Mouse (Mus musculus) CH12F3 (cell line): ENCODE results near the gene Gm17455.

Experiments
- in situ Hi-C: fragments of 300-500 bp; cut with MboI; formaldehyde crosslinking; loops from 2 replicates; pipeline ENCODE4 v1.14.3; 2020; ENCODE audit warnings: low sequenced_read_pairs

Gm17455 gene

GRCm38 (mm10) chr10:60413756-60414155 lies 14.2 kb downstream of the Gm17455 start:
- in situ Hi-C loops = loop anchor here (5.0 kb wide), 1 partner anchor 339 kb away; the partner anchor contains the start of gene Slc29a3

DNA sequence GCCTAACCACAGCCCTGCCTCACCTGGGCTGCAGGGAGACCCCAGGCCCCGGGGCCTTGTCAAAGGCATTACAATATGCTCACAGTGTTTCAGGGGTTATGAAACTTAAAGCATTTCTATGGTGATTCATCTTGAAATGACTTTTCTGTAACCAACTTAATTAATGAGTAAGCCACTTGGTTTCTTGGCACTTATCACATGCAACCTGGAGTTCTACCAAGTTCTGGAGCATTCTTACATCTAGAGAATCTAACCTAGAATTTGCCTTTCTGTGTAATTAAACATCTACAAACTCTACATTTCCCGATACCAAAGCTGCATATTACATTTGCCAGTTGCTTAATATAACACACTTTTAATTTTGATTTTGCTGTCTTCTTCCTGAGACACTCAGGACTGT lies 17.5 kb downstream of the Gm17455 start:
- in situ Hi-C loops = no loop called here

- in situ Hi-C loops = no loop called here
Observed at GRCm38 (mm10) chr10:60418137-60418536, 18.6 kb downstream of the Gm17455 start.

DNA sequence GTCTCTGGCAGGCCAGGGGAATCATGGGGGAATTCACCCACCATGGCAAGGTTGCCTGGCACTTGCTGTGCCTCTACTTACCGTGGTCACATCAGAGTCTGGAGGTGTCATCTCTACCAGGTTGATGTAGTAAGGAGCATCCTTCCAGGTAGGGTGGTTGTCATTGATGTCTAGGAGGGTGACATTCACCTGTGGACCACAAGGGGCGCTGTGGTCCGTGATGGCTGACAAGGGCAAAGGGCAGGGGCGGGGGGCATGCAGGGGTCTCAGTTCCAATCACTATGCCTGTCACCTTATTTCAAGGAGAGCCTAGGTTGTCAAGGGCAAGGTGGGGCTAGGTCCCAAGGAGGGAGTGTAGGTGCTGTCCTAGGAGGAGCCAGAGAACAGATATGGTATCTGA lies 20.1 kb downstream of the Gm17455 start:
- in situ Hi-C loops = no loop called here

- in situ Hi-C loops = no loop called here
Observed at GRCm38 (mm10) chr10:60422756-60423155, 23.2 kb downstream of the Gm17455 start.

GRCm38 (mm10) chr10:60430001-60430400 lies 30.5 kb downstream of the Gm17455 start:
- in situ Hi-C loops = no loop called here

GRCm38 (mm10) chr10:60430591-60430990 lies 31.1 kb downstream of the Gm17455 start:
- in situ Hi-C loops = no loop called here

- in situ Hi-C loops = no loop called here
Observed at GRCm38 (mm10) chr10:60432679-60433078, 33.2 kb downstream of the Gm17455 start.

DNA sequence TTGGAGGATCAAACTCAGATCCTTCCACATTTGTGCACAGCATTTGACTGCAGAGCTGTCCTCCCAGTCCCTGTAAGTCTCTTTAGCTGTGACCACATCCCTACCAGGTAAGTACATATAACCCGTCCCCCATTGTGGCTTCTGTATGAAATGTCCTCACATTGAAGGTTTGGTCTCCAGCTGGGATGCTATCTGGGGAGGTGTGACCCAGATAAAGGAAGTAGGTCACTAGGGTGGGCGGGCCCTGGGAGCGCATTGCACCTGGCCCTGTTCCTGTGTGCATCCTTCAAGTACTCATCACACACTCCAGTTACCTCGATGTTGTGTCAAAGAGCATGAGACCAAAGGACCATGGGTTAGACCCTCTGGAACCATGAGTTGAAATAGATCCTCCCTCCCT lies 42.8 kb downstream of the Gm17455 start:
- in situ Hi-C loops = no loop called here

DNA sequence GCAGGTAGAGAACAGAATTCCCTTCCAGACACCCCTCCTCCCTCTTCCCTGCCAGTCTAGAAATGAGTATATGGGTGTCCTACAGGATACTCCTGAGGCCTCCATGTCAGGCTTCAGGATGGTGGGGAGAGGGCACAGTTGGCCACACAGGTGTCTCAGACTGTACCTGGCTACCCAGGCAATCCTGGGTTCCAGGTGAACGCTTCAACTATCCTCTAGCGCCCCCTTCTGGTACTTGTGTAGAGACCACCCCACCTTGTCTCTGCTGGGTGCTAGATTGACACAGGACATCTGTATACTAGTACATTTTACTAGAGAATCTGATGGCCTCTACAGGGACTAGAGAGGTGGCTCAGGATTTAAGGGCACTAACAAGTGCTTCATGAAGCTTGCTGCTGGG lies 43.6 kb downstream of the Gm17455 start:
- in situ Hi-C loops = no loop called here

DNA sequence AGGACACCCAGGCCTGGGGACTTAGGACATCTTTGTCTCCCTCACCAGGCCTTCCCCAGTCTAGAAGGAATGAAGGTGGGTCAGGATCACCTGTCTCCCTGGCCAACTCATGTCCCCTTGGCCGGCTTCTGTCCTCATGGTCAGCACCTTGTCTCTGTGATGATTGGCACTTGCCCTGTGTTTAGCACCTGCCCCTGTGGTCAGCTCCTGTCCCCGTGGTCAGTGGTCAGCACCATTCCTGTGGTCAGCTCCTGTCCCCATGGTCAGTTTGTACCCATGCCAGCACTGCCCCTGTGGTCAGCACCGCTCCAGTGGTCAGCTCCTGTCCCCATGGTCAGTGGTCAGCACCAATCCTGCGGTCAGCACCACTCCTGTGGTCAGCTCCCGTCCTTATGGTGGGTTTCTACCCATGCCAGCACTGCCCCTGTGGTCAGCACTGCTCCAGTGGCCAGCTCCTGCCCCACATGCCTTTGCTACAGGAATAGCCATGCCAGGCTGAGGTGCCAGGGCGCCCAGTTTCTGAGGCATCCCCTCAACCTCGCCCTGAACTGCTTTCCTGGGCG lies 45.6 kb downstream of the Gm17455 start:
- in situ Hi-C loops = no loop called here

DNA sequence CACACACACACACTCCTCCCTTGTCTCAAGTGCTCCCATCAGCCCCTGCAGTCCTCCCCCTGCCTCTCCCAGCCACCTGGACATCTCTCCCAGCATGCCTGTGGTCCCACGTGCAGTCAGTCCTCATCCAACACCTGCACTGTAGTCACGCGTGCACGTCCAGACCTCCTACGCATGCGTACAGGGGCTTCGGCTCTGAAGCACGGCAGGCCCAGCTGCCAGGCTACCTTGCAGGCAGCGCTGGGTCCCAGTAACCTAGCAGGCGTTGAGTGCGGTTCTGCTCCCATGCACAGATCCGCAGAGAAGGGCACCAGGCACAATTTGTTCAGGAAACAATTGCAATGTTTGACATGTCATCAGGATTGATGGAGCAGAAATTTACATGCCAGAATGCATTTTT lies 47.7 kb downstream of the Gm17455 start:
- in situ Hi-C loops = no loop called here
